Mouse (Mus musculus) left cerebral cortex, adult 18-20 months (tissue): ENCODE results near the gene Olfr784. TPM values are rescaled to one million over a fixed set of nuclear protein-coding genes. Genes with fewer than 3 reads are reported as not detected.
"Not testable (repeated sequence)": the region's sequence is repeated elsewhere in the genome, so short reads cannot be mapped to it uniquely, and the experiment has no call there.

Experiments used
- DNase-seq, 2 experiments: peaks; one replicate each; pipeline ENCODE4 v3.0.0; 2021 to 2022; ENCODE audit warnings: low spot score in 2 of 2, mixed read lengths in 1 of 2
- long read RNA-seq, 2 experiments: library from polyadenylated mRNA; stranded (forward); transcript quantifications; one replicate each; pipeline ENCODE4 v2.0.0; 2021
- total RNA-seq, 2 experiments: library from RNA; stranded (reverse); gene quantifications; 2 replicates each; pipeline ENCODE4 v1.2.3; 2021

Gene Olfr784
- under 1 TPM; 0.14 to 0.21 TPM for total RNA-seq
- long read RNA-seq, experiment 1 = 0 reads
- long read RNA-seq, experiment 2 = 0 reads

DNA sequence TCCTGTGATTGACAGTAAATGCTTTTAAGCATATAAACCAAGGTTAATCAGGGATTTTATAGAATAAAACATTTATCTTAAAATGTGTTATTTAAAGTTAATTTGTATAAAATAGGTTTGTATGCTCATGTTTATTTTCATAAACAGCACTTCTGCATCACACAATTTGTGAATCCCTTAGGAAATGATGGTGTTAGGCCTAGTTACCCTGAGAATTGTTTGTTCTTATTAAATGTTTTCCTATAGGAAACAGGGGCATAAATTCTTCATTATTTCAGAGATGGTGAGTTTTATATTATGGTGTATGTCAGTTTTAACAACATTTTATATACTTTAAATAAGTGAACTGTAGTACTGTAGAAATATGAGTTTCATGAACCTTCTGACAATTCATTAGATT lies at the start of gene Olfr784:
Gene Olfr784, plus strand, starts transcription at position 301 of the 400 bp plus-strand sequence.
- no peak for DNase-seq

DNA sequence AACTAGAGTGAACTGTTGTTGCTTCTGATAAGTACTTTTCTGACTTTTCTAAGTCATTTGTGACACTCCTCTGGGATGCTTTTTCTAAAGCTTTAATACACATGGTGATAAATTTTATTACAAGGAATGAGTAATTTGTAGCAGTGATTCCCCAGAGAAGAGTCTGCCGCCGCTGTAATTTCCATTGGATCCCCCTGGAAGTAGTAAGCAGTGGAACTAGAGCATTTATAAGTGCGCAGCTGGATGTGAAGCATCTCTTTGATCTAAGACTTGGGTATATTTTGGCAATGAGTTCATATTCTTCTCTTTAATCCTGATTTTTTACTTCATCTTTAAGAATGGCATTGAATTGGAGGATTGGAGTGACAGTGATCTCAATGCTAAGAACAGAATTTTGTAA lies 35.3 kb upstream of the Olfr784 start, which contains the start of gene Olfr782:
Gene Olfr782, plus strand, starts transcription at position 301 of the 400 bp plus-strand sequence.
- no peak for DNase-seq

DNA sequence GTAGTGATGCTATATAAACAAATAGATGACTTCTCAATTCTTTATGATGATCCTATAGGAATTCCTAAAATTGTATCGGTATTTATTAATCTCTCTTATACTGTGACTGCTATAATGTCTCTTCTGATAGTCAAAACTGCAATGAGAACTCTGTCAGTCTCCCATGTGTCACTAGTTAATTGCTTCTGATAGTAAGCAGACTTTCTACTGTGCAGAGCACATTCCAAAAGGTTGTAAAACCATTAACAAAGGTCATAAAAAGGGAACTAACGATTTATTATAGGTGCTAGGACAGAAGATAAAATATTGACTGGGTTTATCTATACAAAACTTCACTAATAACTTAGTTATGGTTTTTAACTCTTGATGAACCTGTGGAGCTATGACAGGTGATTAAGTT lies 31.4 kb upstream of the Olfr784 start:
- DNase-seq = not testable (repeated sequence)

DNA sequence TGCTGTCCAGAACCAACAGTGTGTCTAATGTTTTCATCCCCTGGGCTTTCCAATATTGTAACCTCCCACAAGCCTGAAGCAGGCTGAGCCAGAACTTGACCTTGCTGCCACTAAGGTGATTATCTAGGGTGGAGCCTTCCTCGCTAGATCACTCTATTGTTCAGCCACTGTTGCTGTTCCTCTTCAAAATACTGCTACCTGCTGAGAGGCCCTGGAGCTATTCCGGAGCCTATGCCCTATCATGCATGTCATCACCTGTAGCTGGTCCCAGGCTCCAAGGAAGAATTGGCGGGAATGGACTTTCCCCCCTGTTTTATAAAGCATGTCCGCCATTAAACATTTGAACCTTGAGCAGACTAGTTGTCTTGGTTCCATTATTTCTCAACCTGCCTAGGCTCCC lies 27.4 kb upstream of the Olfr784 start:
- not testable (repeated sequence) for DNase-seq

DNA sequence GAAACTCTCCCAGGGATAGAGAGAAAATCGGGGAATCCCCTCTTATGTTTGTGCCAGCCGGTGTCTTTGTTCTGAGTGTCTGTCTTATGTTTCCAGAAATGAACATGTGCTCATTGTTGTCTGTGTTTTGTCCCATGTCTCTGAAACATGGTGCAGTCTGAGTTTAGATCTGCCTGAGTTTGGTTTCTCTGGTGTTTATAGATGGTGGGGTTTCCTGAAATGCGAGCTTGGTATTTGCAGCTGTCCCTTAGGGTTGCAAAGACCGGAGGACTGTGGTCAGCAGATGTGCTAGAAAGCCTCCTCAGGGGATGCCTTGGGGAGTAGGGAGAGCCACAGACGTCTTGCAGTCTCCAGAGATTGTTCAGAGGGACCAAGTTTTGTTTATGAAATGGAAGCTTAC lies 26.6 kb upstream of the Olfr784 start:
- no peak for DNase-seq

DNA sequence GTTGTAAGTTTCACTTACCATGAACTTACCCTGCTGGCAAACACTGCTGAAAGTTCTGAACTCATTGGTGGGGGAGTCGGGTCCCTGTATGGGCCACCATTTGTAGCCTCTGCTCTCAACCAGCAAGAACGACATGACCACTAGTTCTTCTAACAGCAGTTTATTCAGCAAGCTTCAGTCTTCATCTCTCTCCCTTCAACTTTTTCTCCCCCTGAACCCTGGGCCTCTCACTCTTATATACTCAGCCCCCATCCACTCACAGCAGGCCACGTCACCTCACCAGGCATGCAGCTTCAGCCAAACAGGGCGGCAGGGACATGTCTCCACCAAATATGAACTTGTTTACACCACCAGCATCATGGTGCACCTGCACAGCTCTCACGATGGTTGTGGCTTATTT lies 9.8 kb upstream of the Olfr784 start:
- not testable (repeated sequence) for DNase-seq

DNA sequence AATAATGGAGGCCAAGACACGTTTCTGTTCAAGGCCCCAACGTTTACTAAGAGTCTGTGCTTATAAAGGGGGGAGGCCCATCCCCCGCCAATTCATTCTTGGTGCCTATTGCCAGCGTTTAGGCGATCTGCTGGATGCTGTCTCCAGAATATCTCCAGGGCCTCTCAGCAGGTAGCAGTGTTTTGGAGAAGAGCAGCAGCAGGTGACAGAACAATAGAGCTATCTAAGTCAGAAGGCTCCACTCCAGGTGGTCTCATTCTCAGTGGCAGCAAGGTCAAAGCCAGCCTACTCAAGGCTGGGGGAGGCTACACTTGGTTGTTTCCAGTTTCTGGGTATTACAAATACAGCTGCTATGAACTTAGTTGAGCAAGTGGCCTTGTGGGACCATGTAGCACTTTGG lies 17.0 kb downstream of the Olfr784 start:
- DNase-seq = no peak

DNA sequence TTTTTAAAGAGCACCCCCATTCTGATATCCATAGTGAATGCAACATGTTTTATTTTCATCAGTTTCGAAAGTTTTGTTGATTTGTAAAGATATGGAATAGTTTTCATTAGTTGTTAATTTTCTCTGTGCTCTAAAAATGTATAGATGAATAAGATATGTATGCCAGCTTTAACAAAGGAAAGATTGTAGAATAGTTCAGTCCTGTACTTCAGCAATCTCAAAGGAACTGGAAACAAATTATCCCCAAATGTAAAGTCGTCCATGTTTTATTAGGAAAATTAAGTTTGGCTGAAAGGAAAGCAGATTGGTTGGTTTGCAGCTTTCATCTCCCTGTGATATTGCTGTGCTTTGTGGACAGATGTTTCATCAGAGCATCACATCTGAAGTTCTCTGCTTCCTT lies 21.2 kb downstream of the Olfr784 start, which contains the start of gene Olfr785:
Gene Olfr785, plus strand, starts transcription at position 301 of the 400 bp plus-strand sequence.
- no peak for DNase-seq

DNA sequence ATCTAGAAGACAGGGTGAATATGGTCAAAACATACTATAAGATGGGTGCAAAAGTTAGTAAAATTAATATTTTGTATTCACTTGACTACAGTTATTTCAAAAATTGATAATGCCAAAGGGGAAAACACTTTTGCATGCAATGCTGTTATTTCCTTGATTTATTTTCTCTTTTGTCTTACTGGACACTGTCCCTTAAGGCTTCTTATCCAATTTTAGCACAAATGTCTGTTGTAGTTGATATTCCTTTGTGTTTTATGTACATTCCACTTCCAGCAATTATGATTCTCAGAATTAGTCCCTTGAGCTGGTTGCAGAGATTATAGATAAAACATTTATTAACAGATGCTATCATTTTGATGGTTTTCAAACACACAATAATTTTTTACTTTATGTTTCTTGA lies 43.1 kb downstream of the Olfr784 start, which contains the start of gene Olfr786:
Gene Olfr786, plus strand, starts transcription at position 301 of the 400 bp plus-strand sequence.
- DNase-seq = no peak

Other genes with a start within 250 kb of the Olfr784 start
- gene Olfr770, start 245.1 kb upstream of the Olfr784 start, total RNA-seq = not detected
- gene Olfr771, start 219.3 kb upstream of the Olfr784 start, total RNA-seq = not detected
- gene Olfr772, start 206.2 kb upstream of the Olfr784 start, total RNA-seq = not detected
- gene Olfr773, start 196.7 kb upstream of the Olfr784 start, total RNA-seq = not detected
- not detected for gene Olfr774, start 147.9 kb upstream of the Olfr784 start, total RNA-seq
- not detected for gene Olfr775, start 135.7 kb upstream of the Olfr784 start, total RNA-seq
- not detected for gene Olfr776, start 125.0 kb upstream of the Olfr784 start, total RNA-seq
- not detected for gene Olfr777, start 112.6 kb upstream of the Olfr784 start, total RNA-seq
- gene Olfr780, start 66.0 kb upstream of the Olfr784 start, total RNA-seq = not detected
- gene Olfr781, start 55.2 kb upstream of the Olfr784 start, total RNA-seq = not detected
- not detected for gene Olfr782, start 35.2 kb upstream of the Olfr784 start, total RNA-seq
- gene Olfr785, start 21.3 kb downstream of the Olfr784 start, total RNA-seq = not detected
- gene Olfr786, start 43.2 kb downstream of the Olfr784 start, total RNA-seq = not detected
- not detected for gene Olfr787, start 77.8 kb downstream of the Olfr784 start, total RNA-seq
- not detected for gene Olfr788, start 86.9 kb downstream of the Olfr784 start, total RNA-seq
- gene Olfr789, start 100.7 kb downstream of the Olfr784 start, total RNA-seq = not detected
- not detected for gene Olfr790, start 114.4 kb downstream of the Olfr784 start, total RNA-seq
- not detected for gene Olfr791, start 137.7 kb downstream of the Olfr784 start, total RNA-seq
- gene Olfr792, start 155.1 kb downstream of the Olfr784 start, total RNA-seq = not detected
- not detected for gene Olfr794, start 183.6 kb downstream of the Olfr784 start, total RNA-seq
- gene Olfr796, start 228.5 kb downstream of the Olfr784 start, total RNA-seq = not detected
- not detected for gene Olfr798, start 243.9 kb downstream of the Olfr784 start, total RNA-seq